Mouse (Mus musculus) heart, embryonic 11.5 days (tissue): ENCODE measurements around the gene Psmf1. TPM values are rescaled to one million over a fixed set of nuclear protein-coding genes. Genes with fewer than 3 reads are reported as not detected.

Experiments used
- ATAC-seq: fragments of 200-750 bp; cut with Nextera tagmentation; replicated peaks from 2 replicates; pipeline ENCODE4 v1.8.0; 2017; ENCODE audit warnings: moderate library complexity; ENCODE audit not compliant: insufficient number of reproducible peaks, low FRiP score, low TSS enrichment
- H3K27ac ChIP-seq: fragments of 300-500 bp; sonication (generic); 2 replicates; pipeline ENCODE4 v1.5.1; 2014; ENCODE audit warnings: mild to moderate bottlenecking, low read depth, low read length
- H3K27me3 ChIP-seq: fragments of 300-500 bp; sonication (generic); 2 replicates; pipeline ENCODE4 v1.6.1; 2014; ENCODE audit warnings: mild to moderate bottlenecking, low read length, mixed read lengths; ENCODE audit not compliant: control insufficient read depth, insufficient read depth
- H3K36me3 ChIP-seq: fragments of 300-500 bp; sonication (generic); 2 replicates; pipeline ENCODE4 v1.6.1; 2014; ENCODE audit warnings: mild to moderate bottlenecking, low read length, moderate library complexity, mixed read lengths; ENCODE audit not compliant: control insufficient read depth, insufficient read depth
- H3K4me1 ChIP-seq: fragments of 300-500 bp; sonication (generic); 2 replicates; pipeline ENCODE4 v1.6.1; 2014; ENCODE audit warnings: low read length; ENCODE audit not compliant: control insufficient read depth, insufficient read depth
- H3K4me2 ChIP-seq: fragments of 300-500 bp; sonication (generic); 2 replicates; pipeline ENCODE4 v1.6.1; 2014; ENCODE audit warnings: mild to moderate bottlenecking, moderate library complexity
- H3K4me3 ChIP-seq: fragments of 300-500 bp; sonication (generic); 2 replicates; pipeline ENCODE4 v1.5.1; 2014; ENCODE audit warnings: low read depth, low read length
- H3K9ac ChIP-seq: fragments of 300-500 bp; sonication (generic); 2 replicates; pipeline ENCODE4 v1.6.1; 2014; ENCODE audit warnings: mild to moderate bottlenecking, low read depth, low read length, moderate library complexity
- H3K9me3 ChIP-seq: fragments of 300-500 bp; sonication (generic); replicated peaks from 2 replicates; pipeline ENCODE4 v1.6.1; 2016; ENCODE audit warnings: low read length; ENCODE audit not compliant: control insufficient read depth
- WGBS: fragments of 180-500 bp; shearing (Covaris S2); extraction: QIAGEN DNeasy Blood & Tissue Kit; methylation state at CpG from one replicate; pipeline ENCODE4 v1.1.7; 2014; ENCODE audit not compliant: insufficient replicate concordance; 5-methylcytosine and 5-hydroxymethylcytosine counted together
- polyA plus RNA-seq: library from polyadenylated mRNA; unstranded; fragments of >200 nt; fragmentation: Nextera tagmentation; extraction: Ambion mirVana; gene quantifications from 2 replicates; pipeline ENCODE4 v1.2.1, GENCODE M21; 2014

Gene Psmf1
- polyA plus RNA-seq, 1 experiment from 2014 or later = 30.7 TPM

GRCm38 (mm10) chr2:151740741-151741526, 3.1 kb downstream of the Psmf1 start:
- peak overlapping the region; percentile 77 for H3K9ac ChIP-seq
- peak overlapping the region; percentile 63 for H3K4me3 ChIP-seq
- peaks cover 5% of the 10 kb centered on the region; the same call in 1 of the 2 replicates for H3K4me1 ChIP-seq
- H3K9me3 ChIP-seq = no peaks in the 10 kb centered on the region
- no peak overlapping the region for H3K27ac ChIP-seq
- no peaks in the 10 kb centered on the region for H3K27me3 ChIP-seq
- peak overlapping the region; percentile 85 for H3K4me2 ChIP-seq
- under 1% methylated on average over 61 of the region's 61 CpGs for WGBS
- no peaks in the 10 kb centered on the region for H3K36me3 ChIP-seq
- ATAC-seq = peak; percentile 87

GRCm38 (mm10) chr2:151739505-151739904, 4.5 kb downstream of the Psmf1 start:
- H3K9me3 ChIP-seq = no peaks in the 10 kb centered on the region
- H3K4me1 ChIP-seq = peaks cover 5% of the 10 kb centered on the region; the same call in 1 of the 2 replicates
- H3K27me3 ChIP-seq = no peaks in the 10 kb centered on the region
- ATAC-seq = no peak
- 86% methylated on average over 7 of the region's 7 CpGs for WGBS
- H3K36me3 ChIP-seq = no peaks in the 10 kb centered on the region
- no peak overlapping the region for H3K4me3 ChIP-seq
- peak overlapping the region; percentile 85; the same call in 1 of the 2 replicates for H3K4me2 ChIP-seq
- H3K27ac ChIP-seq = no peak overlapping the region
- no peak overlapping the region for H3K9ac ChIP-seq

GRCm38 (mm10) chr2:151739081-151739480, 4.9 kb downstream of the Psmf1 start:
- H3K4me2 ChIP-seq = peak overlapping the region; percentile 85; the same call in 1 of the 2 replicates
- peaks cover 5% of the 10 kb centered on the region; the same call in 1 of the 2 replicates for H3K4me1 ChIP-seq
- H3K4me3 ChIP-seq = no peak overlapping the region
- H3K27me3 ChIP-seq = no peaks in the 10 kb centered on the region
- no peak for ATAC-seq
- no peak overlapping the region for H3K27ac ChIP-seq
- H3K36me3 ChIP-seq = no peaks in the 10 kb centered on the region; the same call in 1 of the 2 replicates
- H3K9ac ChIP-seq = no peak overlapping the region
- no peaks in the 10 kb centered on the region for H3K9me3 ChIP-seq
- 79% methylated on average over 3 of the region's 3 CpGs for WGBS

GRCm38 (mm10) chr2:151738460-151738859, 5.5 kb downstream of the Psmf1 start:
- peaks cover 5% of the 10 kb centered on the region; the same call in 1 of the 2 replicates for H3K4me1 ChIP-seq
- no peak overlapping the region for H3K4me3 ChIP-seq
- no peaks in the 10 kb centered on the region for H3K9me3 ChIP-seq
- no peaks in the 10 kb centered on the region for H3K27me3 ChIP-seq
- H3K36me3 ChIP-seq = peaks cover 3% of the 10 kb centered on the region
- 69% methylated on average over 4 of the region's 4 CpGs for WGBS
- ATAC-seq = no peak
- H3K27ac ChIP-seq = no peak overlapping the region
- H3K4me2 ChIP-seq = no peak overlapping the region
- H3K9ac ChIP-seq = no peak overlapping the region

GRCm38 (mm10) chr2:151735422-151735821, 8.6 kb downstream of the Psmf1 start:
- Histone ChIP-seq H3K36me3 (peaks cover 6% of the 10 kb centered on the region), H3K9me3 (no peaks in the 10 kb centered on the region), H3K27me3 (no peaks in the 10 kb centered on the region), H3K4me1 (peaks cover 5% of the 10 kb centered on the region; the same call in 1 of the 2 replicates), H3K9ac (no peak overlapping the region), H3K27ac (no peak overlapping the region), H3K4me2 (no peak overlapping the region), H3K4me3 (no peak overlapping the region)
- 89% methylated on average over 6 of the region's 6 CpGs for WGBS
- no peak for ATAC-seq

GRCm38 (mm10) chr2:151733151-151733865, 10.7 kb downstream of the Psmf1 start:
- Histone ChIP-seq H3K27ac (no peak overlapping the region), H3K9me3 (no peaks in the 10 kb centered on the region), H3K4me1 (no peaks in the 10 kb centered on the region), H3K27me3 (no peaks in the 10 kb centered on the region), H3K4me2 (no peak overlapping the region), H3K9ac (no peak overlapping the region), H3K36me3 (peaks cover 9% of the 10 kb centered on the region), H3K4me3 (no peak overlapping the region)
- WGBS = 83% methylated on average over 8 of the region's 8 CpGs
- ATAC-seq = no peak

GRCm38 (mm10) chr2:151724094-151724493, 19.9 kb downstream of the Psmf1 start:
- Histone ChIP-seq H3K4me2 (no peak overlapping the region), H3K27ac (no peak overlapping the region), H3K4me3 (no peak overlapping the region), H3K36me3 (peaks cover 19% of the 10 kb centered on the region), H3K9me3 (no peaks in the 10 kb centered on the region), H3K4me1 (no peaks in the 10 kb centered on the region), H3K27me3 (no peaks in the 10 kb centered on the region), H3K9ac (no peak overlapping the region)
- WGBS = 84% methylated on average over 2 of the region's 2 CpGs
- no peak for ATAC-seq

- H3K9me3 ChIP-seq = no peaks in the 10 kb centered on the region
- H3K4me1 ChIP-seq = no peaks in the 10 kb centered on the region
- H3K27me3 ChIP-seq = no peaks in the 10 kb centered on the region
- WGBS = 82% methylated on average over 2 of the region's 2 CpGs
- H3K27ac ChIP-seq = no peak overlapping the region
- H3K36me3 ChIP-seq = peaks cover 16% of the 10 kb centered on the region
- H3K4me3 ChIP-seq = no peak overlapping the region
- ATAC-seq = no peak
- no peak overlapping the region for H3K9ac ChIP-seq
- H3K4me2 ChIP-seq = no peak overlapping the region
Observed at GRCm38 (mm10) chr2:151716318-151717055, 27.5 kb downstream of the Psmf1 start.
